Mouse (Mus musculus): ENCODE results near the gene Akap13.

Gene Akap13

DNA sequence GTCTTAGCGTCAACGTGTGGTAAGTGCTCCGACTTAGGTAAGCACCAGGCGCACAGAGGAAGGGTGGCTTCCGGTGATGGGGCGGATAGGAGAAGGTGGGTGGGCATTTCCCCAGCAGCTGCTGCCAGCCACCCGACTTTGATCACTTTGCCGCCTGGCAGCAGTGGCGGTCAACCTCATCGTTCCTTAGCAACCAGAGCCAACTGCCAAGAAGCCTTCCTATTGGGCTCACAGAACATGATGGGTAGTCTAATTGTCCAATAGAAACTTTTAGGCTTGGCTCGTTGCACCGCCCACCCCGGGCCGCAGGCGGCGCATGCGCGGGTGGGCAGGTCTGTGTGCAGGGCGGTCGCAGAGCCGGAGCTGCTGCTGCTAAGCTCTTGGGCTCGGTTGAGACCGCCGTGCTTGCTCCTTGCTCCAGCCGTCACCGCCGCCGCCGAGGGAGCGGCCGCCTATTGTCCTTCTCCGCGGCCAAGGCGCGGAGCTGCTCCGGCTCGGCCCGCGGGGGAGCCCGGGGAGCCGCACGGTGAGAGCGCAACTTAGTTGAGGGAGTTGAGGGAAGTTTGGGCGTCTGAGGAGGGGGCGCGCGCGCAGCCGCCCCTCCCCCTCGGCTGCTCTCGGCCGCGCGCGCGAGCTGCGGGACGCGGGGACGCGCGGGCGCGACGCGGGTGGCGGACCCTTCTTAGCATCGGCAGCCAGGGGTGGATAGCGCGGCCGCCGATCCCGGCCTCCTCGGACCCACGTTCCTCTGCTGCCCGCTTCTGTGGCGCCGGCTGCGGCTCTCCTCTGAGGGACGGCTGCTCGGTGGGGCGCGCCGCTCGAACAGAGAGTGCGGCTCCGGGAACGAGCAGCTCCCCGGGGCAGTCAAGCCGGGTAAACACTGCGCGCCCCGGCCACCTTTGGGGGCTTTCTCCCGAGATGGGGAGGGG is at the start of gene Akap13:
Gene Akap13, plus strand, starts transcription at position 312 of the 929 bp plus-strand sequence.
- peak; percentile 97 for DNase-seq (ENCODE audit: low spot score)

DNA sequence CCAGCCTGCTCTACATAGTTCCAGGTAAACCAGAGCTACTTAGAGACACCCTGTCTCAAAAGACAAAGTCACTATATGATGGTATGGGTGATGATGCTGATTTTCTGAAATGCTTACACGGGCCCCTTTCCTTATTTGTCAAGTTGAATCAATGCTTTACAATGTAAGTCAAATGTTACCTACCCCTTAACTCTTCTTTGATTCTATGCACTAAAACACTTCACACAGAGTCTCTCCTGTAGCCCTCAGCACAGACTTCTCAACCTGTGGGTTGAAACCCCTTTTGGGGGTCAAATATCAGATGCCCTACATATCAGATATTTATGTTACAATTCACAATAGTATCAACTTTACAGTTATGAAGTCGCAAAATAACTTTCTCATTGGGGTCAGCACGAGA is 44.7 kb upstream of the Akap13 start:
- no peak for DNase-seq (ENCODE audit: low spot score)

DNA sequence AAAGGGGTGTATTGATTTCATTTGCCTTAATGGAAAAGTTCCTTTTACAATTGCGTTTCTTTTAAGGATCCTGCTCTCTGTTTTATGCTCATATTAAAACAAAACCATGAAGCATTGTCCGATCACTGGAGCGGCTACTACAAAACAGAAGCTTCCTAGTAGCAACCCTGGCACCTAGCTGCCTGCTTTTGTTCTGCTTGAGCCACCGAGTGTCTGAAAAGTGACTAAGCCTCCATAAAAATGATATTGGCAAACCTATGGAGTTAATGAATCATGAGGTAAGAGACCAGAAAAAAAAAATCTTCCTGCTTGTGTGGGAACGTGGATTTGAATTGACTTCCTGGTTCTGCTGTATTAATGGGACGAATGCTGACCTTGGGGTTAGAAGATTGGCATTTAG is 44.1 kb upstream of the Akap13 start:
- no peak for DNase-seq (ENCODE audit: low spot score)

DNA sequence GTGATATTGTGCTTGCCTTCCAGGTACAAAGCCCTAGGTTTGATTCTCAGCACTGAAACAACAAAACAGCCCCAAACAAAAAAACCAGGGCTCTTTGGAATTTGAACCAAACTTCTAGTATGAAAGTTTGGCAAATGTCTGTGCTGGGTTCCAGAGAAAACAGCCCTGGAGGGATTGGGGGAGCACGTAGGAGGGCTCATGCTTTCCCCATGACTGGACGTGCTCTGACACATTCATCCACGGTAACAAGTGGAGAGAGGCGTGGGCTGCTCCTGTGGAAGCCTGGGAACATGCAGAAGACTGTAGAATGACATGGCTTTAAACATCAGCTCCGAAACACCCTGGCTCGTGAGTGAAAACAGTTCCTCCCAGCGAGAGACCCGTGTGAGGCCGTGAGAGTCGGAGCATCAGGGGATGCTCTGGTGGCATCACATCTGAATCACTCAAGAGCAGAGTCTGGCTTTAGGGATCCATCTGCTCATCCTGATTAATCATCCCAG is 43.3 kb upstream of the Akap13 start:
- DNase-seq (ENCODE audit: low spot score) = no peak

DNA sequence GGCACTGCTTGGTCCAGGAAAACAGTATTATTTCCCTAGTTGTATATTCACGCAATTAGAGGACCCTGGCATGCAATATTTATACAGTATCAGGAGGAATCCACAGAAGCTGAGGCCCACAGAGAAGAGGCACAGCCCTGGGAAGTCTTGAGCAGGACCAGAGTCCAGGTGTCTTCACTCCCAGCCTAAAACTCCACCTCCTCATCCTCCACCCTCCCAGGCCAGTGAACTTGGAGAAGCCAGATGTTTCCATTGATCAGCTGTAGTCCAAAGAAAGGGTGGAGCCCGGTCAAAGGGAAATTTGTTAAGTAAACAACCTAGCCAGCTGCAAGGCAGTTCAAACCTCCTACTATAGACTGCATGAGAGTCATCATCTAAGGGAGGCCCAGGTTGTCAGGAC is 42.8 kb upstream of the Akap13 start:
- no peak for DNase-seq (ENCODE audit: low spot score)

DNA sequence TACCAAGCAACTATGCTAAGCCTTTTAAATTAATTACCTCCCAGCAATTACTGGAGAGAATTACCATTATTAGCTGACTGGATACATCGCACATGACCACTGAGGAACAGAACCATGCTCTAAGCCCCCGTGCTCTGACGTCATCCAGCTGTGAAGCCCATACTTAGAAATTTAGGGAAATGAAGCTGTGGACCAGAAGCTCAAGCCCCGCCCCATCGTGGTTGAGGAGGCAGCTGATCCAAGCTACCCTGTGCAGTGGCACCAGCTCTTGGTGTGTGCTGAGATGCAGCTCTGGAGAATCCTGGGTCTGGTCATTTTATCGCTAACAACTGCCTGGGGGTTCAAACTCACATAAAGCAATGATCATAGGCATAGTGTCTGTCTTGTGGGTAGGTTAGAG is 41.4 kb upstream of the Akap13 start:
- no peak for DNase-seq (ENCODE audit: low spot score)

DNA sequence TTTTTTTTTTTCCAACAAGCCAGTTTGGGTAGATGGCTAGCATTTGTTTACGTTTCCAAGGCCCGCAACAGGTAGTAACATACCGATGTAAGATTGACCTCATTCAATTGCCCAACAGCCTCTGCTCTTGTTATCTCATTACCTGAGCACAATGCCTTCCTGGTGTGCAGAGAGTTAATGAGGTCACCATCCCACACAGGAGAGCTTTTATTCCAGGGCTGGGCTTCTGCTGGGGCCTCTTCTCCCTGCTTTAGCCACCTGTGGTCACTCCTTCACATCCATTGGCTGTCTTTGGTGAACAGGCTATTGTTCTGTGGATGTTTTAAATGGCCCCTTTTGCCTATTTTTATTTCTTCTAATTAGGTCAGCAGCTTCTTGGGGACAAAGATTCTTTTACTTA is 41.0 kb upstream of the Akap13 start:
- DNase-seq (ENCODE audit: low spot score) = no peak

DNA sequence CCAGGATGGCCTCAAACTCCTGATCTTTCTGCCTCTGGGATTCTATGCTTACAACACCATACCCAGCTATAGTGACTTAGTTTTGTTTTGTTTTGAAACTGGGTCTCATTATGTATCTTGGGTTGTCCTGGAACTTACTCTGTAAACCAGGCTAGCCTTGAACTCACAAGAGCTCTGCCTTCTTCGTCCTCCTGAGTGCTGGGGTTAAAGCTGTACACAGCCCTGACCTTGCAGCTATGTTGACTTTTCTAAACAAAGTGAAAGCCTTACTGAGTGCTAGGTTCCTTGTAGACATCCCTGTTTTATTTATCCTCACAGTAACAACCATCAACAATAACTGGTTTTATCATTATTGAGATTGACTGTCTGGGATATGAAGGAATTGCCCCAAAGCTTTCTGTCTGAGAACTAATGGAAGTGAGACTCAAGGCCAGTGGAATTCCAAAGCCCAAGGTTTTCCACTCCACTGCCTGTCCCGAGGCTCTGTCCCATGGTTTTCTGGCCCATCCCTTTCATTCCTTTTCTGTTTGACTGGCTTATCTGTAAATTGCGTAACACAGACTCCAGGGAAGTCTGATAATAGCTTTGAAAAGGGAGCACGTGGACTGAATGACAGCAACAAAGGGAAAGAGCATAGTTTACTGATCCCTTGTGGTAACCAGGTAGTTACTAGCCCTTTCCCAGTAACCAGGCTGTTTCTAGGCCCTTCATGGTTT is 40.0 kb upstream of the Akap13 start:
- DNase-seq (ENCODE audit: low spot score) = no peak

DNA sequence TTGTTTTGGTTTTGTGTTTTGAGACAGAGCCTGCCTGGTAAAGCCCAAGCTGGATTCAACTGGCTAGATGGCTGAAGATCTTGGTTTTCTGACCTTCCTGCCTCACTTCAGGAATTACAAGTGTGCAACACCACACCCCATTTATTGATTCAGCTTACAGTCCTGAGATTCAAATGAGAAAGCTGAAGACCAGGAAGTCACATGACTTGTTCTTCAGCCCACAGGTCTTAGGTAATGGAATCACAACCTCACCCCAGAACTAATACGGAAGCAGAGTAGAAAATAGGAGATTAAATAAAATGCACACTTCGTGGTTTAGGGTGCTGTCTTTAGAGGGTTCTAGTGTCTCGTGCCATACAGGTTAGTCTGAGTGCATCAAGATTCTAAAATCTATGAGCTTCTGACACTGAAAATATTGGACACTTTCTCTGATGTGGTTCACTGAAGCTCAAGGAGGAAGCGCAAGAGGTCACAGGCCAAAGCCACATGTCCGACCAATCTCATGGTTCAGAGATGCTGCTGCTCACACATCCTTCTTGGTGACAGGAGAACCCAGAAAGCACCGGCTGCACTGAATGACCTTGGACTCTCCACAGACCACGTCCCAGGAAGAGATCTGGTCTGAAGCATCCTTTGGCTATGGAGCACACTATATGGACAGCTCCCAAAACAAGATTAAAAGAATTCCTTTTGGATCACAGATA is 39.3 kb upstream of the Akap13 start:
- DNase-seq (ENCODE audit: low spot score) = no peak

DNA sequence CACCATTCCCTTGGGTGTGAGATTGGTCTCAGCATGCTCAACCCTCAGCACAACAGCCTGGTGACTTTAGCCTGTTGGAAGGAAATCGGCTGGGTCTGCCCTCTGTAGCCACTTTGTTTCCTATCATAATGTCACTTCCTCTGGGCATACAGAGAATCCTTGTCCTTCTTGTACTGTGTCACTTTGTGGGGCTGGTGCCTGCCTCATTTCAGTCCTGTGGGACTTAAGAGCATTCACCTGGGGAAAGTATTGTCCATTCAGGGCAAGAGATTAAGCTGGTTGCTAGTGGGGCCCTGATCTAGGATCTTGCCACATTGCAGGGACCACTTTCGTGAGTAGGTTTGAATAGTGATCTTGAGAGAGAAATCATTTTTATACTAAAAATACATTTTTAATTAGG is 34.4 kb upstream of the Akap13 start:
- no peak for DNase-seq (ENCODE audit: low spot score)

DNA sequence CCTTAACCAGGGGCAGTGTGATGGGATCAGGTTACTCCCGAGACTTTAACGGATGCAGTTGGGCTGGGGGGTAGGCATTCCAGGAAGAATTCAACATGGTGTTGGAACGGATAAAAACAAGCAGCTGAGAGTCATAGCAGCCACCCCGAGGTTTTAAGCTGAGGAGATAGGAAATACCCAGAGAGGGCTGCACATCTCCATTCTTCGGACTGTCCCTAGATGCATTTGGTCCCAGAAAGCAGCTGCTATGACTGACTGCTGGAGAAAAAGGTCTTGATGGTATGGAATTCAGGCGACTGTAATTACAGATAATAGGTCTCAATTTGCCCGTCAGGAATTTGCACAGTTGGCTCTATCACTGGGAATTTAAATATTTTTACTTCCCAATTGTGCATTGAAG is 31.2 kb upstream of the Akap13 start:
- no peak for DNase-seq (ENCODE audit: low spot score)

DNA sequence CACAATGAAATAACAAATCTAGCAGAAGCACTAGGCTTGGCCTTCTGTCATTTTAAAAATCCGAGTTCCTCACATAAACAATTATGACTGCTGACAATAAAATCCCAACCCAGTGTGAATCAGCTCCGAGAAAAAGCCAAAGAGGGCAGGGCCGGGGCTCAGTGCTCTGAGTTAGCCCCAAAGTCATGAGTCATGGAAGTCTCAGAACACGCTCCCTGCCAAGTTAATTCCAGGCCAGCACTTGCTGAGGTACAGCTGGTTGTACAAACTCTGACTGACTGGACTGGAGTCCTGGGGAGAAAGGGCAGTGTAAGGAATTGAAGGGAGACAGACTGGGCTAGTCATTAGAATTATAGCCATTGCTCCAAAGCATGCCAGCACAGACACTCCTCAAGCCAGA is 28.0 kb upstream of the Akap13 start:
- DNase-seq (ENCODE audit: low spot score) = peak; percentile 49

DNA sequence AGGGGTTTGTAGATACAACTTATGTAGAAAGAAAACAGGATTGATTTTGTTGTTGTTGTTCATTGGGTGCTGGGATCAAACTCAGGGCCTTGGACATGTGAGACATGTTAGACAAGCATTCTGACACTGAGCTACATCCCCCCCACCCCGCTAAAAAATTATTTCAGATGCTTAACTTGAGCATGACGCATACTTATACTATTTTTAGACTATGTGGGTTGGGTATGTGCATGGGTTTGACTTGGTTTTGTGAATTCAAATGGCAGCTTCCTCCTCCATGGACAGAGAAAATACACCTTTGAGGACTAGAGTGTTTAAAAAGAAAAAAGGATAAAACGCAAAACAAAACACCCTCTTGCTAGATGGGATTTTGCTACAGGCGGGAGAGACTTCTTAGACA is 26.4 kb upstream of the Akap13 start:
- no peak for DNase-seq (ENCODE audit: low spot score)

DNA sequence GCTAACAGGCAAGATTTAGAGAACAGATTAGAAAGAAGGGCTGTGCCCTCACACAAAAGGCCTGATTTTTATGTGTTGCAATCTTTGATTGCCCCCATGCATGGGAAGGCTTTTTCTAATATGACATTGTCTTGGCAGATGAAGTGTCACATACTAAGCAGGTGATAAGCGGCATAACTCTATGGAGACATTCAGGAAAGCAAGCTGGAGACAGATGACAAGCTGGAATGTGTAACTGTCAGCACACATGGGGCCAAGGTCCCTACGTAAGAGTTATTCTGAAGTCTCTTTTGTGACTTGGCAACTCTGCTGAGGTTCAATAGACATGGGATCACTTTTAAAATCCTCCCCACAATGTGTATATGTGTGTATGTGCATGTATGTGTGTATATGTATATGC is 24.8 kb upstream of the Akap13 start:
- DNase-seq (ENCODE audit: low spot score) = no peak

DNA sequence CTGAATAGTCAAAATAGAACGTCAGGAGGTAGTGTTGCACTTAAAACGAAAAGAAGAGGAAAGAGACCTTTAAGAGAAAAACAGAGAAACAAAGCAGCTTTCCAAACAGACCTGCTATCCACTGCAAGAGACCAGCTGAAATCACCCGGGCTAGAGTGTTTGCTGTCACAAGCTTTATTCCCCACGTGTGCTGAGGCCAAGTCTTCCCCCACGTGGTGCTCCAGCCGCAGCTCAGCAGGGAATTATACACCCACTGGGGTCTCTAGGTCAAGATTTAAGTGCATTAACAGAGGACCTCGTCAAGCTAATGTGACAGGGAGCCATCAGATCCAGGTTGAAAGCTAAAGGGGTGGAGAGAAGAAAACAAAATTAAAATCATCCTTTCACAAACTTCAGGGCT is 24.3 kb upstream of the Akap13 start:
- DNase-seq (ENCODE audit: low spot score) = no peak

DNA sequence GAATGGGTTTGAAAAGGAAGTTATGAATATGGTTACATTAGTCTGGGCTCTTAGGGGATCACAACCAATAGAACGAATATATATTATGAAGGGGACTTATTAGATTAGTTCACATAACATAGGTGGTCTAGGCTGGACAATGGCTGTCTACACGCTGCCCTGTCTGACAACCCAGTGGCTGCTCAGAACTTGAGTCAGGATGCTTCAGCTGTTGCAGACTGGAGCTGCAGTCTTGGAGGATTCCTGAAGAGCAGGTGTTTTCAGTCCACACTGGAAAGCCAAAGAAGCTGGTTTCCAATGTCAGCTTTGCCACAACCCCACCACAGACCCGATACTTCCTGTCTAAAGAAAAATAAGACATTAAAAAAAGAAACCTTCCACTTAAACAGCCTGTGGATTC is 23.3 kb upstream of the Akap13 start:
- no peak for DNase-seq (ENCODE audit: low spot score)

DNA sequence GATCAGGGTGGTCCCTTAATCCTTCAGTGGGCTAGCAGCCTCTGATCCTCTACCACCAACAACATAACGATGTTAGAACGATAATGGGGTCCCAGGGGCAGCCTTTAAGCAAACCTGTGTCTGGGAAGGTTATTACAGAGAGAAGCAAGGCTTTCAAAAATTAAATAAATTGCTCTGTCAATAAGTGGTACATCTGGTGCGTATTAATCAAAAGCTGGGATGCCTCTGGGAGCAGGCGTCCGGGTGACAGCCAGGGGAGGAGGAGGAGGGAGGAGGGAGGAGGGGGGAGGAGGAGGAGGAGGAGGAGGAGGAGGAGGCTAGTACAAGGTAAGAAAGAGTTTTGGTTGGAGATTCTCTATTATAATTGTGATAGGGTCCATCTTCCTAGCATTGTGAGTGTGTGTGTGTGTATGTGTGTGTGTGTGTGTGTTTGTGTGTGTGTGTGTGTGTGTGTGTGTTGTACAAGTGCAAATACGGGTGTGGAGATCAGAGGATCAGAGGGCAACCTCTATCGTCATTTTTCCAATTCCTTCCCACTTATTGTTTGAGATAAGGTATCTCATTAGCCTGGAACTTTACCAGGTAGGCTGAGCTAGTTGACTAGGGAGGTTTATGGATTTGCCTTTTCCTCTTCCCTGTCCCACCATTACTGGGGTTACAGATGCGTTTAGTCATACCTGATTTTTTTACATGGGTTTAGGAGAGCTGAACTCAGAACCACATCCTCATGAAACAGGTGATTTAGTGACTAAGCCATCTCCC is 18.7 kb upstream of the Akap13 start:
- no peak for DNase-seq (ENCODE audit: low spot score)

DNA sequence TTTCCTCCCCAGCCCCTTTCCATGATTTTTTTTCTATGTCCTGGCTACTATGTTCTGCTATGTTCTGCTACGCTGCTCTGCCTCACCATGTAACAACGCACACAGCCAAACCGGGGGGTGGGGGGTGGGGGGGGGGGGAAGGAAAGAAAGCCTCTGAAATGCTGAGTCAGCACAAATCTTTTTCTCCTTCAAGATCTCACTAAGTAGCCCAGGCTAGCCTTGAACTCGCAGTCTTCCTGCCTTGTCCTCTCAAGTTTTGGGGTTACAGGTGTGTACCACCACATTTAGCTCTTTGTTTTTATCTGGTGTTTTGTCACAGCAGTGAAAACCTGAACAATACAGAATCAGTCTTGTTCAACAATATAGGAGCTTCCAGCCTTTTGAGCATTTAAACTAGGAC is 15.8 kb upstream of the Akap13 start:
- DNase-seq (ENCODE audit: low spot score) = no peak

DNA sequence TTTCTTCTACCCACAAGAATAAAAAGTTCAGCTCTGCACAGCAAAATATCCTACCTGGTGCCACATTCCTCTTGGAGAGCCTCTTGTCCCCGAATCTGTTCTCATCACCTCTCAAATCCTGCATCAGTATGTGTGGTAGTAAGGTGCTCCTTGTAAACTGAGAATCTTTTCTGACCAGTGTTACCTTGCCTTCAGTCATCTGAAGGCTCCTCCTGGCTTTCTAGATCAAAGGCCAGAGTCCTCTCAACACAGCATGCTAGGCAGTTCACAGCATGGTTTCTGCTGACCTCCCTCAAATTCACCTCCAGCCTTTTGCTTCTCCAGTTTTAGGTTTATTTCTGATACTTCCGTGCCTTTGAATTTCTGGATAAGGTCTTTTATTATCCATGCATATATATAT is 15.1 kb upstream of the Akap13 start:
- no peak for DNase-seq (ENCODE audit: low spot score)

DNA sequence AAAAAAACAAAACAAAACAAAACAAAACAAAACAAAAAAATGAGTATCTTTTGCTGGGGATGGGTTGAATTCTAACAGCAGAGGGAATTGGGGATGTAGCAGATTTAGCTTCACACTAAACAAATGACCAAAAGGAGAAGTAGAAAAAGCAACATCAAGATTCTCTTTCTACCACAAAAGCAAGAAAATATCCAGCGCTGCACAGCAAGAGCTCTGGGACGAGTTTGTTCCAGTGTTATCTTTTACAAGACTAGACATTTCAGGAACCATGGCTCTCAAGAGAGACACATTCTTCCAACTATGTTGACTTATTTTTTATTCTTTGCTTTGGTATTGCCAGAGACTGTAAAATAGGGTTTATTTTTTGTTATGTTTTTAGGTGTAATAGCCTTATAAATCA is 13.4 kb upstream of the Akap13 start:
- no peak for DNase-seq (ENCODE audit: low spot score)

DNA sequence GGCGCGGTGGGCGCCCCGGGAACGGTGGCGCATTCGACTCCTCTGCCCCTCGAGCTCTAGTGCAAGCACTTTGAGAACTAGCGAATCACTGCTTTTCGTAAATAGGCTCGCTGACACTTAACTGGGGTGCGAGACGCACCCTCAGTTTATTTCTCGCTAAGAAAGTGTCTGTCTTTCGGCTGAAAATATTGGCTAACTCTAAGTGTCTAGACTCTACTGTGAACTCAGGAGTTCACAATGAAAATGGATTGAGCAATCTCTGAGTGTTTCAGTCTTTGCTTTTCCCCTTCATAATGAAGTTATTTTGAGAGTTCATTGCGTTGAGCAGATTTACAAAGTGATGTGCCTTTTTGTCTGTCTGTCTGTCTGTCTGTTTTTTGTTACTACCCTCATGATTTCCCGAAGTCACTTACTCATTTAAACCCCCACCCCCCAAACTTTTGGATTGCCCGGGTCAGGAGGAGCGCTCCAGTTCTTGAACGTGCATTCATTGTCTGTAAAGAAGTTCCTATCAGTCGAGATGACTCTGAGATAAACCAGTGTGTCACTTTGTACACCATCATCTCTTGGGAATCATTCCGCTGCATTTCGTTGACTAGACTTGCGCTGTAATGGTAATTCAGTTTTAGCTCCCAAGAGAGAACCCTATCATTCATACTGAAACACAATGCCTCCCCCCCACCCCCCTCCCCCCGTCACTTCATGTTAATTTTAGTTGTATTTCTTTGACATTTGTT is 986 bp downstream of the Akap13 start:
- no peak for DNase-seq (ENCODE audit: low spot score)

Data from ovary, postnatal 36 days (tissue).